ENCODE assay signal across 10 mouse cellular contexts in the genomic region with DNA sequence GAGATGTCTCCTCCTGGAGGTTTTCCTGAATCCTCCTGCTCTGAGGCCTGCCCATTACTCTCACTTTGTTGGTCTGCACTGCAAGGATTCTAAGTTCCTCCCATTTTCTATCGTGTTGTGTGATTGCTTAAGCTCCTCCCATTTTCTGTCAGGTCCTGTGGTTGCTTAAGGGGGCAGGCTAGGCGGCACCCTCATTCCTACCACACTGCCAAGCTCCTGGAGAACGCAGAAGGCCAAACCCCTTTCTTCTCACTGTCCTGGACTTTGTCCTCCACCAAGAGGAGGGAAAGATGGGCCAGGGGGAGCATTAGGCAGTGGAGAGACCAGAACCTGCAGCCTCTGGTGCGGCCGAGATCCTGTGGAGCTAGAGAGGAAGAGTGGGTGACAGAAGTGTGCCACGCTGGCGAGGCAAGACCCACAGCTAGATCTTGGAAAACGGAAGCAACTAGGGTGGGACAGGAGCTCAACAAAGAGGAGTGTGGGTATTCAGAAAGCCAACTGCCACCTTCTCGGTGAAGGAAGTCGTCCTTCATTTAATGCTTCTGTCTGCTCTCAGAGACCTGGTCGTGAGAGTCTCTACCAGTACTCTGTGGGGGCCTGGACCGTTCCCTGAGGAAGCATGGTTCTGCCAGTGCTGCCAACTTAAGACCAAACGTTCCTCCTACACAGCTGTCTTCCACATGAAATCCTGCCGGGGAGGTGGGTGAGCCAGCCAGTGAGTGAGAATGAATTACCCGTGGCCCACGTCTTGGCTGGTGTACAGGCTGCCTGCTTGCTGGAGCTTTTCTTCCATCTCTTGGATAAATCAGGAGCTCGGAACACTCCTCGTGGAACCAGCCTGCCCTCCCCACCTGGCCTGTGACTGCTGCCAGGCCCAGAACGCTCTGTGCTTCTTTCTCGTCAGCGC.
DNase-seq lines count a peak whose midpoint lies in the region; ATAC-seq lines count a peak whose summit lies in the region.
"Had no signal": no experiment of that assay in that cellular context is flagged by ENCODE, and none has a peak within 500 bp of the region (broad histone marks: within the 10 kb centered on the region; RNA-seq: fewer than 3 reads in every experiment).

No protein-coding gene starts in this region.

- no peaks in the 10 kb centered on the region for H3K36me3 ChIP-seq in hindbrain, embryonic 15.5 days
- H3K36me3 ChIP-seq in hindbrain, embryonic 12.5 days: no peaks in the 10 kb centered on the region
- no peaks in the 10 kb centered on the region for H3K36me3 ChIP-seq in embryonic facial prominence, embryonic 15.5 days

- ATAC-seq in hindbrain, embryonic 15.5 days (ENCODE audit: low FRiP score, low read depth): peak; percentile 19; the same call in 1 of the 2 replicates
- no peak for ATAC-seq in hindbrain, embryonic 12.5 days (ENCODE audit: low FRiP score)
- ATAC-seq in embryonic facial prominence, embryonic 15.5 days (ENCODE audit: insufficient number of reproducible peaks, low FRiP score, low TSS enrichment, low read depth): no peak

- peaks cover 34% of the 10 kb centered on the region for H3K4me1 ChIP-seq in hindbrain, embryonic 15.5 days (replicated peaks)
- H3K4me1 ChIP-seq in hindbrain, embryonic 12.5 days: peaks cover 16% of the 10 kb centered on the region
- peaks cover 54% of the 10 kb centered on the region for H3K4me1 ChIP-seq in embryonic facial prominence, embryonic 15.5 days

- H3K27ac ChIP-seq in hindbrain, embryonic 15.5 days (replicated peaks): peak overlapping the region; percentile 70
- H3K27ac ChIP-seq in hindbrain, embryonic 12.5 days: no peak overlapping the region
- peak overlapping the region; percentile 65 for H3K27ac ChIP-seq in embryonic facial prominence, embryonic 15.5 days (replicated peaks)

- H3K4me3 ChIP-seq in hindbrain, embryonic 15.5 days: no peak overlapping the region
- no peak overlapping the region for H3K4me3 ChIP-seq in hindbrain, embryonic 12.5 days
- no peak overlapping the region for H3K4me3 ChIP-seq in embryonic facial prominence, embryonic 15.5 days (replicated peaks)

- WGBS in hindbrain, embryonic 15.5 days: 68% methylated on average over 21 of the region's 21 CpGs
- WGBS in hindbrain, embryonic 12.5 days: 85% methylated on average over 21 of the region's 21 CpGs
- WGBS in embryonic facial prominence, embryonic 15.5 days: 58% methylated on average over 21 of the region's 21 CpGs

- H3K4me2 ChIP-seq in hindbrain, embryonic 15.5 days: no peak overlapping the region
- no peak overlapping the region for H3K4me2 ChIP-seq in hindbrain, embryonic 12.5 days (replicated peaks)
- H3K4me2 ChIP-seq in embryonic facial prominence, embryonic 15.5 days (replicated peaks): no peak overlapping the region

- H3K27me3 ChIP-seq in hindbrain, embryonic 15.5 days: no peaks in the 10 kb centered on the region
- no peaks in the 10 kb centered on the region for H3K27me3 ChIP-seq in hindbrain, embryonic 12.5 days
- H3K27me3 ChIP-seq in embryonic facial prominence, embryonic 15.5 days: no peaks in the 10 kb centered on the region
- H3K27me3 ChIP-seq: CH12.LX had no signal

- no peak overlapping the region for H3K9ac ChIP-seq in hindbrain, embryonic 15.5 days
- no peak overlapping the region for H3K9ac ChIP-seq in hindbrain, embryonic 12.5 days
- no peak overlapping the region for H3K9ac ChIP-seq in embryonic facial prominence, embryonic 15.5 days

- DNase-seq in layer of hippocampus, adult 9-11 months: peak; percentile 95
- DNase-seq in right cerebral cortex, adult 18-20 months: peak; percentile 96
- no peak for DNase-seq in adrenal gland, postnatal 36 days
- DNase-seq in natural killer cell, adult 2 months (ENCODE audit: low spot score in 2 of 2): no peak
- DNase-seq in embryo, embryonic 10 days (ENCODE audit: low spot score): no peak
- DNase-seq: thymus, postnatal 25 days had no signal

- H3K9me3 ChIP-seq in hindbrain, embryonic 15.5 days: no peaks in the 10 kb centered on the region
- no peaks in the 10 kb centered on the region for H3K9me3 ChIP-seq in hindbrain, embryonic 12.5 days (replicated peaks)
- H3K9me3 ChIP-seq in embryonic facial prominence, embryonic 15.5 days (replicated peaks): no peaks in the 10 kb centered on the region

Comparison
In these comparisons a context has a peak if more than half of its experiments do, and no peak if none do; other contexts are left out.
1. DNase-seq: peak in layer of hippocampus, adult 9-11 months (single experiment) and right cerebral cortex, adult 18-20 months (single experiment); none in adrenal gland, postnatal 36 days (0 of 2), natural killer cell, adult 2 months (0 of 2) and embryo, embryonic 10 days (single experiment).